Mouse (Mus musculus): ENCODE measurements around the gene Spaar. TPM values are rescaled to one million over a fixed set of nuclear protein-coding genes. Genes with fewer than 3 reads are reported as not detected.

Gene Spaar
- total and polyA plus RNA-seq, 3 experiments = not detected

- Histone ChIP-seq H3K4me3 (ENCODE audit: control insufficient read depth in 1 of 2, insufficient read depth in 1 of 2, low read depth in 2 of 2, low read length in 2 of 2) (no peak overlapping the region), H3K27ac (ENCODE audit: control insufficient read depth, low read depth, low read length) (no peak overlapping the region)
Measured at GRCm38 (mm10) chr4:43726228-43726993, 3.4 kb upstream of the Spaar start.

GRCm38 (mm10) chr4:43726995-43727394, 2.8 kb upstream of the Spaar start, which contains the start of gene Hrct1:
Hrct1 (plus strand) TSS chr4:43727188.
- no peaks in the 10 kb centered on the region for H3K9me3 ChIP-seq (replicated peaks; ENCODE audit: insufficient read depth, low read length)
- no peaks in the 10 kb centered on the region for H3K79me2 ChIP-seq (ENCODE audit: control insufficient read depth, insufficient read depth, low read length, poor library complexity)
- TF ChIP-seq CTCF (IDR thresholded peaks at IDR 0.05 in 2 of 3, conservative IDR thresholded peaks at IDR 0.05 in 1 of 3; ENCODE audit: control insufficient read depth in 1 of 3, insufficient read depth in 1 of 3, low read depth in 2 of 3, low read length in 3 of 3, poor library complexity in 1 of 3, severe bottlenecking in 1 of 3) = no peak
- no peak for TF ChIP-seq POLR2AphosphoS2 (IDR thresholded peaks at IDR 0.05; ENCODE audit: low read length)
- TF ChIP-seq NRF1 (IDR thresholded peaks at IDR 0.05; ENCODE audit: insufficient read depth, low read depth, low read length, poor library complexity, severe bottlenecking) = no peak
- TF ChIP-seq UBTF (IDR thresholded peaks at IDR 0.05; ENCODE audit: borderline replicate concordance, insufficient read depth, low read depth, low read length) = no peak
- no peak for TF ChIP-seq USF1 (IDR thresholded peaks at IDR 0.05; ENCODE audit: low read depth, low read length)
- no peak for TF ChIP-seq NELFE (IDR thresholded peaks at IDR 0.05; ENCODE audit: low read depth, low read length)
- no peak for TF ChIP-seq POLR2A (IDR thresholded peaks at IDR 0.05; ENCODE audit: control insufficient read depth in 1 of 2, insufficient read depth in 1 of 2, low read depth in 1 of 2, low read length in 2 of 2, poor library complexity in 1 of 2)
- no peak for TF ChIP-seq EP300 (IDR thresholded peaks at IDR 0.05; ENCODE audit: low read depth in 1 of 2, low read length in 2 of 2)
- TF ChIP-seq GABPA (IDR thresholded peaks at IDR 0.05; ENCODE audit: low read depth, low read length) = no peak
- TF ChIP-seq KAT2A (conservative IDR thresholded peaks at IDR 0.05; ENCODE audit: low read depth, low read length) = no peak
- no peak for TF ChIP-seq ZNF384 (IDR thresholded peaks at IDR 0.05; ENCODE audit: low read depth, low read length)
- no peak for TF ChIP-seq ZC3H11A (IDR thresholded peaks at IDR 0.05; ENCODE audit: low read depth, low read length)
- TF ChIP-seq USF2 (IDR thresholded peaks at IDR 0.05; ENCODE audit: borderline replicate concordance in 1 of 2, insufficient read depth in 1 of 2, low read depth in 1 of 2, low read length in 2 of 2) = no peak
- no peak for DNase-seq (ENCODE audit: low read depth, low spot score)
- no peaks in the 10 kb centered on the region for H3K36me3 ChIP-seq (ENCODE audit: control insufficient read depth in 1 of 2, insufficient read depth in 2 of 2, low read length in 2 of 2)
- no peak within 1 kb of the TSS for H3K27ac ChIP-seq (ENCODE audit: control insufficient read depth, low read depth, low read length)
- H3K27me3 ChIP-seq (ENCODE audit: control insufficient read depth in 1 of 2, insufficient read depth in 2 of 2, low read length in 2 of 2) = peaks cover 3 to 8% of the 10 kb centered on the region in 2 experiments; a peak in 3 of 4 replicates
- H3K4me3 ChIP-seq (ENCODE audit: control insufficient read depth in 1 of 2, insufficient read depth in 1 of 2, low read depth in 2 of 2, low read length in 2 of 2) = no peak within 1 kb of the TSS
- H3K9ac ChIP-seq (ENCODE audit: control insufficient read depth, low read depth, low read length, poor library complexity, severe bottlenecking) = no peak within 1 kb of the TSS
- H3K4me1 ChIP-seq (ENCODE audit: control insufficient read depth in 1 of 2, insufficient read depth in 2 of 2, low read length in 2 of 2) = peaks cover 0 to 19% of the 10 kb centered on the region in 2 experiments; a peak in 2 of 4 replicates

More at GRCm38 (mm10) chr4:43726228-43726993, 3.4 kb upstream of the Spaar start:
- no peak for DNase-seq (ENCODE audit: low read depth, low spot score)
- Histone ChIP-seq H3K27me3 (ENCODE audit: control insufficient read depth in 1 of 2, insufficient read depth in 2 of 2, low read length in 2 of 2) (peaks cover 4 to 9% of the 10 kb centered on the region in 2 experiments; a peak in 3 of 4 replicates), H3K9ac (ENCODE audit: control insufficient read depth, low read depth, low read length, poor library complexity, severe bottlenecking) (no peak overlapping the region), H3K79me2 (ENCODE audit: control insufficient read depth, insufficient read depth, low read length, poor library complexity) (no peaks in the 10 kb centered on the region), H3K9me3 (replicated peaks; ENCODE audit: insufficient read depth, low read length) (no peaks in the 10 kb centered on the region), H3K4me1 (ENCODE audit: control insufficient read depth in 1 of 2, insufficient read depth in 2 of 2, low read length in 2 of 2) (peaks cover 0 to 19% of the 10 kb centered on the region in 2 experiments; a peak in 2 of 4 replicates), H3K36me3 (ENCODE audit: control insufficient read depth in 1 of 2, insufficient read depth in 2 of 2, low read length in 2 of 2) (no peaks in the 10 kb centered on the region)
- TF ChIP-seq CTCF (IDR thresholded peaks at IDR 0.05 in 2 of 3, conservative IDR thresholded peaks at IDR 0.05 in 1 of 3; ENCODE audit: control insufficient read depth in 1 of 3, insufficient read depth in 1 of 3, low read depth in 2 of 3, low read length in 3 of 3, poor library complexity in 1 of 3, severe bottlenecking in 1 of 3) = no peak
- no peak for TF ChIP-seq MYB (IDR thresholded peaks at IDR 0.05; ENCODE audit: low read depth, low read length)
- no peak for TF ChIP-seq ELF1 (IDR thresholded peaks at IDR 0.05; ENCODE audit: low read depth, low read length)
- no peak for TF ChIP-seq USF1 (IDR thresholded peaks at IDR 0.05; ENCODE audit: low read depth, low read length)
- TF ChIP-seq ZC3H11A (IDR thresholded peaks at IDR 0.05; ENCODE audit: low read depth, low read length) = no peak
- no peak for TF ChIP-seq POLR2A (IDR thresholded peaks at IDR 0.05; ENCODE audit: control insufficient read depth in 1 of 2, insufficient read depth in 1 of 2, low read depth in 1 of 2, low read length in 2 of 2, poor library complexity in 1 of 2)
- TF ChIP-seq MAZ (IDR thresholded peaks at IDR 0.05; ENCODE audit: low read depth, low read length) = no peak
